Mouse (Mus musculus): ENCODE data around the gene Insl3.
"Not testable (repeated sequence)": the region's sequence is repeated elsewhere in the genome, so short reads cannot be mapped to it uniquely, and the experiment has no call there.

Gene Insl3

GRCm38 (mm10) chr8:71676803-71677202 is 12.2 kb upstream of the Insl3 start:
- no peak for DNase-seq (ENCODE audit: low spot score in 2 of 2)

- DNase-seq (ENCODE audit: low spot score in 2 of 2): peak; percentile 29 to 37
Measured at GRCm38 (mm10) chr8:71677555-71677954, 11.5 kb upstream of the Insl3 start.

- DNase-seq (ENCODE audit: low spot score in 2 of 2): no peak
Measured at GRCm38 (mm10) chr8:71678216-71678615, 10.8 kb upstream of the Insl3 start.

- DNase-seq (ENCODE audit: low spot score in 2 of 2): no peak
Measured at GRCm38 (mm10) chr8:71679116-71679515, 9.9 kb upstream of the Insl3 start.

GRCm38 (mm10) chr8:71679550-71680168 is 9.4 kb upstream of the Insl3 start:
- no peak for DNase-seq (ENCODE audit: low spot score in 2 of 2)

- no peak for DNase-seq (ENCODE audit: low spot score in 2 of 2)
Measured at GRCm38 (mm10) chr8:71680471-71680870, 8.5 kb upstream of the Insl3 start.

GRCm38 (mm10) chr8:71681369-71681915 is 7.6 kb upstream of the Insl3 start:
- no peak for DNase-seq (ENCODE audit: low spot score in 2 of 2)

- no peak for DNase-seq (ENCODE audit: low spot score in 2 of 2)
Measured at GRCm38 (mm10) chr8:71682832-71683231, 6.2 kb upstream of the Insl3 start.

- no peak for DNase-seq (ENCODE audit: low spot score in 2 of 2)
Measured at GRCm38 (mm10) chr8:71684701-71685100, 4.3 kb upstream of the Insl3 start.

GRCm38 (mm10) chr8:71685573-71685972 is 3.4 kb upstream of the Insl3 start:
- no peak for DNase-seq (ENCODE audit: low spot score in 2 of 2)

- DNase-seq (ENCODE audit: low spot score in 2 of 2): no peak
Measured at GRCm38 (mm10) chr8:71686143-71686734, 2.8 kb upstream of the Insl3 start.

GRCm38 (mm10) chr8:71687616-71688015 is 1.4 kb upstream of the Insl3 start:
- DNase-seq (ENCODE audit: low spot score in 2 of 2): no peak

GRCm38 (mm10) chr8:71692509-71692908 is 3.5 kb downstream of the Insl3 start:
- DNase-seq (ENCODE audit: low spot score in 2 of 2): peak; percentile 27 to 44

GRCm38 (mm10) chr8:71693166-71694041 is 4.4 kb downstream of the Insl3 start:
- no peak for DNase-seq (ENCODE audit: low spot score in 2 of 2)

GRCm38 (mm10) chr8:71695456-71695855 is 6.4 kb downstream of the Insl3 start:
- DNase-seq (ENCODE audit: low spot score in 2 of 2): not testable (repeated sequence)

GRCm38 (mm10) chr8:71700493-71701269 is 11.7 kb downstream of the Insl3 start:
- no peak for DNase-seq (ENCODE audit: low spot score in 2 of 2)

GRCm38 (mm10) chr8:71701414-71702086 is 12.5 kb downstream of the Insl3 start, which contains the start of gene B3gnt3:
Gene B3gnt3 (minus strand): TSS chr8:71701789.
- DNase-seq (ENCODE audit: low spot score in 2 of 2): no peak

GRCm38 (mm10) chr8:71702087-71702432 is 13.0 kb downstream of the Insl3 start:
- DNase-seq (ENCODE audit: low spot score in 2 of 2): no peak

- DNase-seq (ENCODE audit: low spot score in 2 of 2): no peak
Measured at GRCm38 (mm10) chr8:71702923-71703322, 13.9 kb downstream of the Insl3 start.

GRCm38 (mm10) chr8:71703400-71703799 is 14.4 kb downstream of the Insl3 start:
- not testable (repeated sequence) for DNase-seq (ENCODE audit: low spot score in 2 of 2)

GRCm38 (mm10) chr8:71707874-71708273 is 18.9 kb downstream of the Insl3 start:
- peak; percentile 53 to 68 for DNase-seq (ENCODE audit: low spot score in 2 of 2)
